Mouse (Mus musculus) forebrain, embryonic 14.5 days (tissue): ENCODE measurements around the gene Fgd1. TPM values are rescaled to one million over a fixed set of nuclear protein-coding genes. Genes with fewer than 3 reads are reported as not detected.

Experiments used
- ATAC-seq: fragments of 200-750 bp; cut with Nextera tagmentation; 2 replicates; pipeline ENCODE4 v1.8.0; 2017; ENCODE audit warnings: mild to moderate bottlenecking, moderate library complexity
- DNase-seq: peaks from one replicate; pipeline ENCODE4 v3.0.0-alpha.2; 2015; ENCODE audit warnings: low spot score
- H3K27ac ChIP-seq: fragments of 300-500 bp; sonication (generic); 2 replicates; pipeline ENCODE4 v1.5.1; 2014; ENCODE audit warnings: low read depth, mild to moderate bottlenecking, control low read depth, low read length, moderate library complexity
- H3K27me3 ChIP-seq: fragments of 300-500 bp; sonication (generic); replicated peaks from 2 replicates; pipeline ENCODE4 v1.6.1; 2014; ENCODE audit warnings: low read length, control low read depth, mixed read lengths; ENCODE audit not compliant: control insufficient read depth, insufficient read depth
- H3K36me3 ChIP-seq: fragments of 300-500 bp; sonication (generic); 2 replicates; pipeline ENCODE4 v1.6.1; 2014; ENCODE audit warnings: low read length, control low read depth; ENCODE audit not compliant: control insufficient read depth, insufficient read depth
- H3K4me1 ChIP-seq: fragments of 300-500 bp; sonication (generic); 2 replicates; pipeline ENCODE4 v1.6.1; 2014; ENCODE audit warnings: antibody characterized with exemption, low read length, control low read depth; ENCODE audit not compliant: control insufficient read depth, insufficient read depth
- H3K4me2 ChIP-seq: fragments of 300-500 bp; sonication (generic); 2 replicates; pipeline ENCODE4 v1.6.1; 2014; ENCODE audit warnings: mild to moderate bottlenecking, control low read depth, low read length
- H3K4me3 ChIP-seq: fragments of 300-500 bp; sonication (generic); 2 replicates; pipeline ENCODE4 v1.5.1; 2014; ENCODE audit warnings: low read depth, low read length, control low read depth
- H3K9ac ChIP-seq: fragments of 300-500 bp; sonication (generic); 2 replicates; pipeline ENCODE4 v1.6.1; 2014; ENCODE audit warnings: mild to moderate bottlenecking, low read length, control low read depth, moderate library complexity
- H3K9me3 ChIP-seq: fragments of 300-500 bp; sonication (generic); replicated peaks from 2 replicates; pipeline ENCODE4 v1.6.1; 2016; ENCODE audit warnings: low read length, control low read depth, mixed read lengths; ENCODE audit not compliant: control insufficient read depth
- WGBS: fragments of 180-500 bp; shearing (Covaris S2); extraction: QIAGEN DNeasy Blood & Tissue Kit; methylation state at CpG from one replicate; pipeline ENCODE4 v1.1.7; 2014; 5-methylcytosine and 5-hydroxymethylcytosine counted together
- polyA plus RNA-seq: library from polyadenylated mRNA; unstranded; fragments of >200 nt; fragmentation: Nextera tagmentation; extraction: Ambion mirVana; gene quantifications from 2 replicates; pipeline ENCODE4 v1.2.1, GENCODE M21; 2014

Gene Fgd1
- polyA plus RNA-seq, 1 experiment from 2014 or later = 9.6 TPM

- no peaks in the 10 kb centered on the region for H3K27me3 ChIP-seq
- no peaks in the 10 kb centered on the region for H3K4me1 ChIP-seq
- no peak overlapping the region for H3K4me2 ChIP-seq
- H3K9me3 ChIP-seq = no peaks in the 10 kb centered on the region
- no peak overlapping the region for H3K9ac ChIP-seq
- WGBS = 89% methylated on average over 7 of the region's 7 CpGs
- ATAC-seq (no peak), DNase-seq (no peak)
- H3K36me3 ChIP-seq = peaks cover 32% of the 10 kb centered on the region
- H3K4me3 ChIP-seq = no peak overlapping the region
- no peak overlapping the region for H3K27ac ChIP-seq
Observed at GRCm38 (mm10) chrX:151066071-151066666, 20.2 kb downstream of the Fgd1 start.

- Histone ChIP-seq H3K9ac (no peak overlapping the region), H3K4me1 (no peaks in the 10 kb centered on the region), H3K4me3 (no peak overlapping the region), H3K9me3 (no peaks in the 10 kb centered on the region), H3K27me3 (no peaks in the 10 kb centered on the region), H3K4me2 (no peak overlapping the region), H3K36me3 (peaks cover 45% of the 10 kb centered on the region), H3K27ac (no peak overlapping the region)
- DNase-seq (no peak), ATAC-seq (no peak)
- WGBS = 92% methylated on average over 5 of the region's 5 CpGs
Observed at GRCm38 (mm10) chrX:151067876-151068275, 21.9 kb downstream of the Fgd1 start.

DNA sequence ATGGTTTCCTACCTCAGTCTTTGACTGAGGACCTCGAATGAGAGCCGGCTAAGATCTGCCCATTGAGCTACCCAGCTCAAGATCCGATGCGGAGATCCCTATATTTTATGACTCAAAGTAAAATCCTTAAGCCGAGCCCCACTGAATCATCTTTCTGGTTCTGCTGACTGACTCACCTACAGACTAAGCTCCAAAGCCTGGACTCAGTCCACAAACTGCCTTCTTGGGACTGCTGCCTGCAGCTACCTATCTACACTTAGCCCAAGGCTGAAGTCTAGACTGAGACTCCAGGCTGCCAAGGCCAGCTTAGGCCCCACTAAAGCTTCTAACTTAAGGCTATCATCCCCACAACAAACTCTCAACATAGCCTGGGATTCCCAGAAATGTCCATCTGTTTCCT lies 30.1 kb downstream of the Fgd1 start:
- Histone ChIP-seq H3K9ac (no peak overlapping the region), H3K9me3 (no peaks in the 10 kb centered on the region), H3K27ac (no peak overlapping the region), H3K4me2 (no peak overlapping the region), H3K4me3 (no peak overlapping the region), H3K27me3 (no peaks in the 10 kb centered on the region), H3K36me3 (peaks cover 28% of the 10 kb centered on the region), H3K4me1 (no peaks in the 10 kb centered on the region)
- DNase-seq = no peak
- 94% methylated on average over 5 of the region's 5 CpGs for WGBS
- no peak for ATAC-seq

DNA sequence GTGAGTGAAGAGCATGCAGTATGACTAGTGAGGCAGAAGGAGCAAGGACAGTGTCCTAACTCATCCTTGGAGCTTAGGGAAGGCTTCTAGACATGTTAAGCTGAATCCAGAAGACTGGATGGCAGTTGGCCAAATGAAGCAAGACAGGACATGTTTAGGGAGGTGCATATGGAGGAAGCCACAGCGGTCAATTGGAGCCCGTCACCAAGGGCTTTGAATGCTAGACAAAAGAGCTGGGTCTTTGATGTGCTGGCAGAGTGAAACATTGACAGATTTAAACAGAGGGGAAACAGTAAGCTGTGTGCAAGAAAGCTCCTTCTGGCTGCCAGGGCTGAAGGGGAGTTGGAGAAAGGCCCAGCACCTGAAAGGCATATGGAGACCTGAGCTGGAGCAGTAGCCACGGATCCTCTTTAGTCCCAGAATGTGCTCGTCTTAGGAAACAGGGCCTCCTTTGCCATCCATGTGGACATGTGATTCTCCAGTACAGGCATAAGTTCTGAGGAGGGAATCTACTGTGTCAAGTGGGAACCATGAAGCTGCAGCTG lies 31.1 kb downstream of the Fgd1 start:
- ATAC-seq = peak; percentile 62; the same call in 1 of the 2 replicates
- Histone ChIP-seq H3K4me2 (no peak overlapping the region), H3K4me1 (no peaks in the 10 kb centered on the region), H3K36me3 (peaks cover 22% of the 10 kb centered on the region), H3K27ac (0 out of 2 replicates have a peak overlapping the region, but pooled peaks have one; percentile 18), H3K9ac (no peak overlapping the region), H3K27me3 (no peaks in the 10 kb centered on the region), H3K9me3 (no peaks in the 10 kb centered on the region), H3K4me3 (no peak overlapping the region)
- 51% methylated on average over 4 of the region's 4 CpGs for WGBS
- DNase-seq = peak; percentile 49

DNA sequence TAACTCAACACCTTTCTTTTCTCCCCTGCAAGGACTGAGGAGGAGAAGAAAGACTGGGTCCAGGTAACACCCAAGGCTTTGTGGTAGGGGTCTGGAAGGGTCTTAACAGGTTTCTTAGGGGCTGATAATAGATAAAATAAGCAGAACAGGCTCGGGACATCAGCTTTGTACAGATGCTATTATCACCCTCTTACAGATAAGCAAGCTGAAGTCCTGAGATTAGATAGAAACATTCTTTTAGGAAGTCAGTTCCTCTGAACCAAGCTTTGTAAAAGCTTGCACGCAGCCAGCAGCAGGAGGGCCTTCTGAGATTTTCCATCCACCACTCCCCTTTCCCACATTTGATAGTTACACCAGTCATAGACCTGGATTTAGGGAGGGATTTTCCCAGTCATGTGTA lies 39.6 kb downstream of the Fgd1 start:
- ATAC-seq (no peak), DNase-seq (no peak)
- H3K9ac ChIP-seq = no peak overlapping the region
- no peak overlapping the region for H3K27ac ChIP-seq
- WGBS = 87% methylated on average over 2 of the region's 2 CpGs
- no peaks in the 10 kb centered on the region for H3K27me3 ChIP-seq
- no peaks in the 10 kb centered on the region for H3K4me1 ChIP-seq
- no peaks in the 10 kb centered on the region for H3K9me3 ChIP-seq
- no peak overlapping the region for H3K4me3 ChIP-seq
- no peak overlapping the region for H3K4me2 ChIP-seq
- H3K36me3 ChIP-seq = peaks cover 40% of the 10 kb centered on the region

GRCm38 (mm10) chrX:151087418-151087817 lies 41.5 kb downstream of the Fgd1 start:
- Histone ChIP-seq H3K4me3 (no peak overlapping the region), H3K9ac (no peak overlapping the region), H3K27ac (no peak overlapping the region), H3K4me2 (no peak overlapping the region), H3K4me1 (no peaks in the 10 kb centered on the region), H3K36me3 (peaks cover 38% of the 10 kb centered on the region), H3K27me3 (no peaks in the 10 kb centered on the region), H3K9me3 (no peaks in the 10 kb centered on the region)
- no peak for ATAC-seq
- 69% methylated on average over 1 of the region's 1 CpGs for WGBS
- DNase-seq = no peak

DNA sequence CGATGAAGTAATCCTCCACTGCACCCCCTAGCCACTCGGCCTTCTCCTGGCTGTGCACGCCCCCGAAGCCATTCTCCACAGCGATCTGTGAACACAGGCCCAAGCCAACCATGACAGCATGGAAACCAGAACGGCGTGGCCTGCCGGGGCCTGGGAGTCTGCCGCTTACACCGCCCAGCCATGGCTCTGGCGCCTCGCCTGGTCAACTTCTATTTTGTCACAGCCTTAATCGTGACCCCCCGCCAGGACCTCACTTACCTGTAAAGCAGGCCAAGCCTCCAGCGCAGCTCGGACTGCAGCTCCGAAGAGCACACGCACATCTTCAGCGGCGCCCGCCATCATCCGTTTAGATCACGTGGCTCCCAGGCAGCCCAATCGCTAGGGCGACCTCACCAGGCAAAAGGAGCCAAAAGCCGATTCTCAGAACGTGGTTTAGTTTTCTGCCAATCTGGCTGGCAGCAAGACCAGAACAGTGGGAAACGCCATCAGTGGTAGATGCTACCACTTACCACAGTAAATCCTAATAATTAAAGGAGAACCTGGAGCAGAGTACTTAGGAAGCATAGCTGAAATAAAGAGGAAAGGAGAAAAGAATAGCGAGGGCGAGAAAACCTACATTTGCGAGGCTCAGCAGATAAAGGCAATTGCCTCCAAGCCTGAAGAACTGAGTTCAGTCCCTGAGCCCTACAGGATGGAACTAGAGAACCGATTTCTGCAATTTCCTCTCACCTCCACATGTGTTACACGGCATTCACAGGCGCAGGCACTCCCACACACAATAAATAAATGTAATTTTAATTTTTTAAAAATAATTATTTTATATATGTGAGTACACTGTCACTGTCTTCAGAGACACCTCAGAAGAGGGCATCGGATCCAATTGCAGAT lies 50.5 kb downstream of the Fgd1 start, which contains the start of gene Tsr2:
TSS of gene Tsr2 (minus strand) at position 373 of the 888 bp plus-strand sequence.
- H3K4me2 ChIP-seq = peak within 1 kb of the TSS; percentile 53
- no peaks in the 10 kb centered on the region for H3K9me3 ChIP-seq
- H3K4me1 ChIP-seq = no peaks in the 10 kb centered on the region
- H3K36me3 ChIP-seq = no peaks in the 10 kb centered on the region
- peak within 1 kb of the TSS; percentile 57 for H3K4me3 ChIP-seq
- peak; percentile 93 for DNase-seq
- ATAC-seq = peak; percentile 96
- H3K27ac ChIP-seq = no peak within 1 kb of the TSS
- 31% methylated on average over 35 of the region's 35 CpGs for WGBS
- peak within 1 kb of the TSS; percentile 66 for H3K9ac ChIP-seq
- no peaks in the 10 kb centered on the region for H3K27me3 ChIP-seq

DNA sequence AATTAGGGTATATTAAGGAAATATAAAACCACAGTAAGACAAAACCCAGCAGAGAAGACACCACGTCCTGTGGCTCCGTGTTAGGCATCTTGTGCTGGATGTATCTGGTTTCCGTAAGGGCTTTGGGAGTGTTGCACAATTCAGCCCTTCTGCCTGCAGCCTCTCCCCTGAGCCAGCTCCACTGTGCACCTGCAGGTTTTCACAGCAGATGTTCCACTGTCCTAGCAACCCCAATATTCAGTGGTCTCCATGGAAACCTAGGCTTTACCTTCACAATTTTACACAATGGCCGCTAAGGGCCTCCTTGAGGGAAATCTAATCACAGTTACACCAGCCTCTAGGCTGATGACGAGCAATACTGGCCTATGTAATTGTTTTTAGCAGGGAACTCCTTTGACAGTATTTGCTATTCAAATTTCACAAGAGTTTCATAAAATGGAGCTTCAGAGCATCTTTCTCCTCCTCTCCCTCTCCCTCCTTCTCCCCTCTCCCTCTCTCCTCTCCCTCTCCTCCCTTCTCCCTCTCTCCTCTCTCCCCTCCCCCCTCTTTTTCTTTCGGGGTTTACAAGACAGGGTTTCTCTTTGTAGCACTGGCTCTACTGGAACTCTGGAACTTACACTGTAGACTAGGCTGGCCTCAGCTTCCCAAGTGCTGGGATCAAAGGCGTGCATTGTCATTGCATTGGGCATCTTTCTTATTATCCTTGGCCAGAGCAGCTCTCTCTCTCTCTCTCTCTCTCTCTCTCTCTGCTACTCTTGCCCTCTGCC lies 61.5 kb downstream of the Fgd1 start:
- H3K27me3 ChIP-seq = no peaks in the 10 kb centered on the region
- WGBS = 53% methylated on average over 7 of the region's 7 CpGs
- H3K4me3 ChIP-seq = no peak overlapping the region
- H3K4me1 ChIP-seq = no peaks in the 10 kb centered on the region
- no peaks in the 10 kb centered on the region for H3K36me3 ChIP-seq
- H3K27ac ChIP-seq = 0 out of 2 replicates have a peak overlapping the region, but pooled peaks have one; percentile 33
- H3K9me3 ChIP-seq = no peaks in the 10 kb centered on the region
- H3K4me2 ChIP-seq = no peak overlapping the region
- ATAC-seq = peak; percentile 79
- peak; percentile 45 for DNase-seq
- no peak overlapping the region for H3K9ac ChIP-seq
